Mouse (Mus musculus): ENCODE data around the gene Cbx7. TPM values are rescaled to one million over a fixed set of nuclear protein-coding genes. Genes with fewer than 3 reads are reported as not detected.

Cbx7 gene
- total and polyA plus RNA-seq, 3 experiments: 8.1 to 12.4 (median 12.1) TPM

- H3K9me3 ChIP-seq (replicated peaks; ENCODE audit: low read length): peaks cover 18% of the 10 kb centered on the region
- no peaks in the 10 kb centered on the region for H3K27me3 ChIP-seq (replicated peaks)
- no peaks in the 10 kb centered on the region for H3K79me2 ChIP-seq (replicated peaks; ENCODE audit: control insufficient read depth, extremely low read depth, insufficient read depth, poor library complexity, severe bottlenecking)
- TF ChIP-seq BHLHE40 (IDR thresholded peaks at IDR 0.05; ENCODE audit: low read depth, low read length): no peak
- no peak for TF ChIP-seq KAT2A (IDR thresholded peaks at IDR 0.05; ENCODE audit: insufficient replicate concordance, low read length)
- no peak for TF ChIP-seq JUND (conservative IDR thresholded peaks at IDR 0.05; ENCODE audit: low read depth, low read length)
- no peak for TF ChIP-seq JUN (IDR thresholded peaks at IDR 0.05; ENCODE audit: insufficient read depth, low read depth, low read length)
- TF ChIP-seq ZKSCAN1 (IDR thresholded peaks at IDR 0.05; ENCODE audit: borderline replicate concordance, low read depth, low read length): no peak
- no peak for TF ChIP-seq MAX (IDR thresholded peaks at IDR 0.05; ENCODE audit: low read length)
- no peak for TF ChIP-seq RAD21 (IDR thresholded peaks at IDR 0.05; ENCODE audit: low read depth, low read length)
- TF ChIP-seq ZNF384 (IDR thresholded peaks at IDR 0.05; ENCODE audit: low read depth, low read length): no peak
- no peak for TF ChIP-seq USF1 (IDR thresholded peaks at IDR 0.05; ENCODE audit: low read depth, low read length)
- TF ChIP-seq MAZ (IDR thresholded peaks at IDR 0.05; ENCODE audit: low read depth, low read length): no peak
- TF ChIP-seq CHD1 (IDR thresholded peaks at IDR 0.05; ENCODE audit: low read depth, low read length): no peak
- TF ChIP-seq RCOR1 (conservative IDR thresholded peaks at IDR 0.05; ENCODE audit: low read depth, low read length): no peak
- TF ChIP-seq PAX5 (IDR thresholded peaks at IDR 0.05; ENCODE audit: low read length): no peak
- TF ChIP-seq IRF4 (IDR thresholded peaks at IDR 0.05; ENCODE audit: low read depth, low read length): no peak
- no peak for TF ChIP-seq CHD2 (IDR thresholded peaks at IDR 0.05; ENCODE audit: low read length)
- no peak for TF ChIP-seq NRF1 (IDR thresholded peaks at IDR 0.05; ENCODE audit: low read depth, low read length)
- H3K9ac ChIP-seq (ENCODE audit: insufficient read depth, low read depth): no peak overlapping the region
- H3K27ac ChIP-seq (ENCODE audit: insufficient read depth, low read depth): no peak overlapping the region
- dilution Hi-C loops (cut with MboI; ENCODE audit: extremely low pct_ligation_motif_present, extremely low pct_unique_long_range_greater_than_20kb, low sequenced_read_pairs) (no loop called here), in situ Hi-C loops (cut with MboI; ENCODE audit: low pct_ligation_motif_present, low pct_unique_long_range_greater_than_20kb, low sequenced_read_pairs) (loop anchor here (10.0 kb wide), 1 partner anchor 291 kb away; the partner anchor contains the start of genes AC140267.1 and Mief1)
- H3K36me3 ChIP-seq (replicated peaks in 1 of 2; ENCODE audit: control insufficient read depth in 1 of 2, insufficient read depth in 1 of 2, low read length in 1 of 2): no peaks in the 10 kb centered on the region
- no peak overlapping the region for H3K4me2 ChIP-seq (ENCODE audit: insufficient read depth, low read depth, poor library complexity, severe bottlenecking)
- H3K4me1 ChIP-seq (ENCODE audit: control insufficient read depth in 1 of 2, insufficient read depth in 2 of 2): peaks cover 3 to 21% of the 10 kb centered on the region in 2 experiments; a peak in 2 of 4 replicates
- DNase-seq (ENCODE audit: extremely low read depth): no peak
- no peak overlapping the region for H3K4me3 ChIP-seq (replicated peaks in 1 of 3; ENCODE audit: low read depth in 2 of 3, low read length in 2 of 3, poor library complexity in 1 of 3)
These were observed 27.3 kb downstream of the Cbx7 start for GRCm38 (mm10) chr15:79943584-79943983.

- DNase-seq (ENCODE audit: extremely low read depth): no peak
- Histone ChIP-seq H3K4me1 (ENCODE audit: control insufficient read depth in 1 of 2, insufficient read depth in 2 of 2) (peaks cover 3 to 19% of the 10 kb centered on the region in 2 experiments; a peak in 2 of 4 replicates), H3K79me2 (replicated peaks; ENCODE audit: control insufficient read depth, extremely low read depth, insufficient read depth, poor library complexity, severe bottlenecking) (no peaks in the 10 kb centered on the region), H3K9ac (ENCODE audit: insufficient read depth, low read depth) (no peak overlapping the region), H3K36me3 (replicated peaks in 1 of 2; ENCODE audit: control insufficient read depth in 1 of 2, insufficient read depth in 1 of 2, low read length in 1 of 2) (no peaks in the 10 kb centered on the region), H3K9me3 (replicated peaks; ENCODE audit: low read length) (peaks cover 18% of the 10 kb centered on the region), H3K27ac (ENCODE audit: insufficient read depth, low read depth) (no peak overlapping the region), H3K4me3 (replicated peaks in 1 of 3; ENCODE audit: low read depth in 2 of 3, low read length in 2 of 3, poor library complexity in 1 of 3) (no peak overlapping the region), H3K27me3 (replicated peaks) (no peaks in the 10 kb centered on the region), H3K4me2 (ENCODE audit: insufficient read depth, low read depth, poor library complexity, severe bottlenecking) (no peak overlapping the region)
- dilution Hi-C loops (cut with MboI; ENCODE audit: extremely low pct_ligation_motif_present, extremely low pct_unique_long_range_greater_than_20kb, low sequenced_read_pairs): no loop called here
- in situ Hi-C loops (cut with MboI; ENCODE audit: low pct_ligation_motif_present, low pct_unique_long_range_greater_than_20kb, low sequenced_read_pairs): loop anchor here (10.0 kb wide), 1 partner anchor 292 kb away; the partner anchor contains the start of genes AC140267.1 and Mief1
- TF ChIP-seq CHD1 (IDR thresholded peaks at IDR 0.05; ENCODE audit: low read depth, low read length) (no peak), MEF2A (IDR thresholded peaks at IDR 0.05; ENCODE audit: borderline replicate concordance, low read depth, low read length) (no peak), MAFK (IDR thresholded peaks at IDR 0.05; ENCODE audit: insufficient replicate concordance, low read length) (no peak), USF1 (IDR thresholded peaks at IDR 0.05; ENCODE audit: low read depth, low read length) (no peak)
These were observed 28.4 kb downstream of the Cbx7 start for GRCm38 (mm10) chr15:79942541-79942940.
